Mouse (Mus musculus) cerebellum, adult 2 months (tissue): ENCODE measurements around the gene Ufc1.

Experiments
- CTCF ChIP-seq: fragments of 200-500 bp; IDR thresholded peaks from 2 replicates; pipeline ENCODE4 v1.5.1; 2011; ENCODE audit warnings: low read depth, mild to moderate bottlenecking, control low read depth, low read length, moderate library complexity, borderline replicate concordance; ENCODE audit not compliant: insufficient read depth
- POLR2A ChIP-seq: fragments of 200-500 bp; IDR thresholded peaks from 2 replicates; pipeline ENCODE4 v1.6.1; 2011; ENCODE audit warnings: low read length, control low read depth, borderline replicate concordance; ENCODE audit not compliant: insufficient read depth

- TF ChIP-seq POLR2A (no peak), CTCF (no peak)
Observed at GRCm38 (mm10) chr1:171257781-171258180, 37.0 kb downstream of the Ufc1 start.
